Comparison of ENCODE assay signal across 16 mouse cellular contexts in the genomic region with DNA sequence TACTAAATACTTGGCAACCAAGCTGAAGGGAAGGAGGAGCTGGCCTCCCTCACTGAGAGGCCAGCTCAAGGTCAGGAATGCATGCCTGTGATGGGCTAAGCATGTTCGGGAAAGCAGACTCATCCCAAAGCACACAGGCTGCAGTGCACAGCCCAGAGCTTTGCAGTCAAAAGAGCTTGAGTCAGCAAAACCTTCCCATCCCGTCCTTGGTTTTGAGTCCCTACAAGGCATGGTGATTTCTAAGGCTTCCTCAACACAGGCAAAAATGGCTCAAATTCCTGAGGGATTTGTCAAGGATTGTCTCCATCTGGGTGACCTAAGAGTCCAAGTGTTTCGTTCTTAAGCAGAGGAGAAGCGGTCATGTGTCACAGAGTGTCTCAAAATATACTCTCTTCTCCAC. TPM values are rescaled to one million over a fixed set of nuclear protein-coding genes. Genes with fewer than 3 reads are reported as not detected.
DNase-seq lines count a peak whose midpoint lies in the region; ATAC-seq lines count a peak whose summit lies in the region.
"Had no signal": no experiment of that assay in that cellular context is flagged by ENCODE, and none has a peak within 500 bp of the region (broad histone marks: within the 10 kb centered on the region; RNA-seq: fewer than 3 reads in every experiment).

No protein-coding gene starts in this region.

- no peak for DNase-seq in frontal cortex, postnatal 36 days (ENCODE audit: low spot score in 2 of 2)
- no peak for DNase-seq in lung, adult 18-20 months
- DNase-seq in ZHBTc4 (ENCODE audit: low read depth, low spot score), result peak; percentile 38
- no peak for DNase-seq in thymus, postnatal 25 days
- DNase-seq: adrenal gland, postnatal 36 days; B cell, adult 2 months; cerebellum, adult 2 months; gastrocnemius, adult 2 months; kidney, postnatal 36 days had no signal

- H3K9ac ChIP-seq in lung, embryonic 15.5 days, result no peak overlapping the region
- no peak overlapping the region for H3K9ac ChIP-seq in intestine, embryonic 16.5 days (ENCODE audit: low read depth, low read length)
- H3K9ac ChIP-seq: embryonic facial prominence, embryonic 12.5 days; liver, embryonic 15.5 days had no signal

- no peaks in the 10 kb centered on the region for H3K36me3 ChIP-seq in lung, embryonic 15.5 days
- H3K36me3 ChIP-seq in intestine, embryonic 16.5 days (ENCODE audit: control insufficient read depth, insufficient read depth, low read length), result 0 out of 2 replicates have a peak, but pooled peaks cover 3% of the 10 kb centered on the region

- H3K4me3 ChIP-seq in lung, embryonic 15.5 days, result no peak overlapping the region
- H3K4me3 ChIP-seq in intestine, embryonic 16.5 days (ENCODE audit: low read length), result no peak overlapping the region
- H3K4me3 ChIP-seq: embryonic facial prominence, embryonic 12.5 days; gastrocnemius, adult 2 months; hindbrain, embryonic 10.5 days; liver, embryonic 15.5 days had no signal

- no peaks in the 10 kb centered on the region for H3K9me3 ChIP-seq in lung, embryonic 15.5 days
- no peaks in the 10 kb centered on the region for H3K9me3 ChIP-seq in intestine, embryonic 16.5 days (ENCODE audit: control insufficient read depth, low read length)
- H3K9me3 ChIP-seq: embryonic facial prominence, embryonic 12.5 days; hindbrain, embryonic 10.5 days; liver, embryonic 15.5 days had no signal

- ATAC-seq in frontal cortex, adult (ENCODE audit: low TSS enrichment), result 0 out of 2 replicates have a peak, but pooled peaks have one; percentile 28
- peak; percentile 69; the same call in 1 of the 2 replicates for ATAC-seq in lung, embryonic 15.5 days (ENCODE audit: borderline replicate concordance, extremely low read depth, low FRiP score, low TSS enrichment)
- no peak for ATAC-seq in intestine, embryonic 16.5 days
- ATAC-seq: forebrain, embryonic 16.5 days had no signal

- H3K4me2 ChIP-seq in lung, embryonic 15.5 days, result no peak overlapping the region
- H3K4me2 ChIP-seq in intestine, embryonic 16.5 days (ENCODE audit: low read depth, low read length), result no peak overlapping the region
- H3K4me2 ChIP-seq: embryonic facial prominence, embryonic 12.5 days; liver, embryonic 15.5 days had no signal

- WGBS in lung, embryonic 15.5 days, result 42% methylated on average over 4 of the region's 4 CpGs
- WGBS in intestine, embryonic 16.5 days, result 52% methylated on average over 4 of the region's 4 CpGs

- peaks cover 7% of the 10 kb centered on the region; the same call in 1 of the 2 replicates for H3K4me1 ChIP-seq in lung, embryonic 15.5 days
- no peaks in the 10 kb centered on the region; the same call in 1 of the 2 replicates for H3K4me1 ChIP-seq in intestine, embryonic 16.5 days (ENCODE audit: control insufficient read depth, insufficient read depth, low read length)
- H3K4me1 ChIP-seq: hindbrain, embryonic 10.5 days; liver, embryonic 15.5 days had no signal

- no peak overlapping the region for H3K27ac ChIP-seq in lung, embryonic 15.5 days
- H3K27ac ChIP-seq in intestine, embryonic 16.5 days (ENCODE audit: low read length), result no peak overlapping the region
- H3K27ac ChIP-seq: embryonic facial prominence, embryonic 12.5 days; gastrocnemius, adult 2 months; hindbrain, embryonic 10.5 days; liver, embryonic 15.5 days had no signal

- no peaks in the 10 kb centered on the region for H3K27me3 ChIP-seq in lung, embryonic 15.5 days
- H3K27me3 ChIP-seq in intestine, embryonic 16.5 days (replicated peaks; ENCODE audit: control insufficient read depth, insufficient read depth, low read length), result no peaks in the 10 kb centered on the region
- H3K27me3 ChIP-seq: embryonic facial prominence, embryonic 12.5 days; liver, embryonic 15.5 days had no signal

RNA-seq across cellular contexts. Expression of a gene that starts 50.5 kb away (rescaled TPM):
- 28.2 and 29.3 TPM in 2 replicates for polyA plus RNA-seq in lung, embryonic 15.5 days (2015; fragmentation: Nextera tagmentation; extraction: Ambion mirVana)
- polyA plus RNA-seq in intestine, embryonic 16.5 days (2015; fragmentation: Nextera tagmentation; extraction: Ambion mirVana), result 14.7 and 16.4 TPM in 2 replicates
